Mouse (Mus musculus): ENCODE data around the gene Bcl7b. TPM values are rescaled to one million over a fixed set of nuclear protein-coding genes. Genes with fewer than 3 reads are reported as not detected.
A peak's percentile ranks its signal among the peaks of the same experiment; 100 is the strongest.

The Bcl7b gene
- polyA plus RNA-seq, 1 experiment from 2014 or later = 56.1 TPM

DNA sequence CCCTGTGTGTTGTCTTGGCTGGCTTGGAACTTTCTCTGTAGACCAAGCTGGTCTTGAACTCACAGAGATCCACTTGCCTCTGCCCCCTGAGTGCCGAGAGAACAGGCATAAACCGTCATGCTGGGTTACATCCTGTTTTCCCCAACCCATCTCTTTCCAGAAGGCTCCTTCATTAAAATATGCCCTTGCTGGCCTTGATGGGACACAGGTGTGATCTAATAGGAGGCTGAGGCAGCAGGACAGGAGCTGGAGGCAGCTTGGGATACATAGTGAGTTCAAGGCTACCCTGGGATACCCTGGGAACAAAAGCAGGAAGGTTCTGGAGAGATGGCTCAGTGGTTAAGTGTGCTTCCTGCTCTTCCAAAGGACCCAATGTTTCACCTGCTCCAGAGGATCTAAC, 28.2 kb upstream of the Bcl7b start:
- ATAC-seq (ENCODE audit: low FRiP score, low TSS enrichment) = no peak
- no peaks in the 10 kb centered on the region for H3K36me3 ChIP-seq (ENCODE audit: control insufficient read depth, insufficient read depth, low read length)
- no peak overlapping the region for H3K4me3 ChIP-seq (ENCODE audit: low read length)
- no peak overlapping the region for H3K9ac ChIP-seq (ENCODE audit: low read depth, low read length)
- H3K27me3 ChIP-seq (ENCODE audit: control insufficient read depth, insufficient read depth, low read length) = 0 out of 2 replicates have a peak, but pooled peaks cover 3% of the 10 kb centered on the region
- H3K27ac ChIP-seq (ENCODE audit: low read depth, low read length) = no peak overlapping the region
- WGBS = 73% methylated on average over 2 of the region's 2 CpGs
- no peaks in the 10 kb centered on the region for H3K4me1 ChIP-seq (ENCODE audit: control insufficient read depth, insufficient read depth, low read length)
- no peak overlapping the region for H3K4me2 ChIP-seq (replicated peaks; ENCODE audit: low read depth, low read length)
- no peaks in the 10 kb centered on the region for H3K9me3 ChIP-seq (ENCODE audit: control insufficient read depth, low read length)

GRCm38 (mm10) chr5:135144469-135144868, 23.6 kb upstream of the Bcl7b start:
- H3K36me3 ChIP-seq (ENCODE audit: control insufficient read depth, insufficient read depth, low read length) = no peaks in the 10 kb centered on the region
- no peak for ATAC-seq (ENCODE audit: low FRiP score, low TSS enrichment)
- no peaks in the 10 kb centered on the region for H3K27me3 ChIP-seq (ENCODE audit: control insufficient read depth, insufficient read depth, low read length)
- H3K9me3 ChIP-seq (ENCODE audit: control insufficient read depth, low read length) = no peaks in the 10 kb centered on the region
- H3K27ac ChIP-seq (ENCODE audit: low read depth, low read length) = no peak overlapping the region
- 47% methylated on average over 4 of the region's 4 CpGs for WGBS
- H3K9ac ChIP-seq (ENCODE audit: low read depth, low read length) = no peak overlapping the region
- H3K4me1 ChIP-seq (ENCODE audit: control insufficient read depth, insufficient read depth, low read length) = no peaks in the 10 kb centered on the region
- H3K4me2 ChIP-seq (replicated peaks; ENCODE audit: low read depth, low read length) = no peak overlapping the region
- H3K4me3 ChIP-seq (ENCODE audit: low read length) = no peak overlapping the region

DNA sequence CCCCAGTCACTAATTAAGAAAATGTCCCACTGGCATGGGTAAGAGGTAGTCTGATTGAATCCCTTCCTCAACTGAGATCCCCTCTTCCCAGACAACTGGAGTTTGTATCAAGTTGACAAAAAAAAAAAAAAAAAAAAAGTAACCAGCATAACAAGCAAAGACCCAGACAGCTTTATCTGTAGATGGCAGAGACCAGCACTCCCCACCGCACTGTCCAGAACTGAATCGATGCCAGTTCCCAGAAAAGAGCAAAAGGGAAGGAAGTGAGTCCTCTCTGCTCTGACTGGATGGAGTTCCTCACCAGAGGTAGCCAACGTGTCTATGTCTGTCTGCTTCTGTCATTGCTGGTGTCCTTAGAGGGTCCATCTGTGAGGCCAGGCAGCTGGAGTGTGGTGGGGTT, 22.6 kb upstream of the Bcl7b start:
- H3K27ac ChIP-seq (ENCODE audit: low read depth, low read length) = no peak overlapping the region
- H3K9me3 ChIP-seq (ENCODE audit: control insufficient read depth, low read length) = no peaks in the 10 kb centered on the region
- H3K36me3 ChIP-seq (ENCODE audit: control insufficient read depth, insufficient read depth, low read length) = no peaks in the 10 kb centered on the region
- H3K4me2 ChIP-seq (replicated peaks; ENCODE audit: low read depth, low read length) = no peak overlapping the region
- H3K27me3 ChIP-seq (ENCODE audit: control insufficient read depth, insufficient read depth, low read length) = no peaks in the 10 kb centered on the region
- 78% methylated on average over 3 of the region's 3 CpGs for WGBS
- H3K9ac ChIP-seq (ENCODE audit: low read depth, low read length) = no peak overlapping the region
- H3K4me1 ChIP-seq (ENCODE audit: control insufficient read depth, insufficient read depth, low read length) = peaks cover 3% of the 10 kb centered on the region; the same call in 1 of the 2 replicates
- ATAC-seq (ENCODE audit: low FRiP score, low TSS enrichment) = no peak
- no peak overlapping the region for H3K4me3 ChIP-seq (ENCODE audit: low read length)

DNA sequence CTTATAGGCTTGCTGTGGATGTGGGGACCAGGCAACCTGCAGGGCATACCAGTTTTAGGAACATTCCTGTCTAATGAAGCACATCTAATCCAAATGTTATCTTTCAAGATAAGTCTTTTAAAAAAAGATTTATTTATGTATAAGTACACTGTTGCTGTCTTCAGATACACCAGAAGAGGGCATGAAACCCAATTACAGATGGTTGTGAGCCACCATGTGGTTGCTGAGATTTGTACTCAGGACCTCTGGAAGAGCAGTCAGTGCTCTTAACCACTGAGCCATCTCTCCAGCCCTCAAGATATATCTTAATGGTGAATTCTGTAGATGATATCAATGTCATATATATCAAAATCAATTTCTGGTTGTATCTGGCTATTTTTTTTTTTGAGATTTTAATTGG, 22.1 kb upstream of the Bcl7b start:
- Histone ChIP-seq H3K27me3 (ENCODE audit: control insufficient read depth, insufficient read depth, low read length) (no peaks in the 10 kb centered on the region), H3K9me3 (ENCODE audit: control insufficient read depth, low read length) (no peaks in the 10 kb centered on the region), H3K4me3 (ENCODE audit: low read length) (no peak overlapping the region), H3K27ac (ENCODE audit: low read depth, low read length) (no peak overlapping the region), H3K9ac (ENCODE audit: low read depth, low read length) (no peak overlapping the region), H3K36me3 (ENCODE audit: control insufficient read depth, insufficient read depth, low read length) (no peaks in the 10 kb centered on the region), H3K4me2 (replicated peaks; ENCODE audit: low read depth, low read length) (no peak overlapping the region), H3K4me1 (ENCODE audit: control insufficient read depth, insufficient read depth, low read length) (peaks cover 3% of the 10 kb centered on the region; the same call in 1 of the 2 replicates)
- ATAC-seq (ENCODE audit: low FRiP score, low TSS enrichment) = no peak

GRCm38 (mm10) chr5:135148715-135149052, 19.4 kb upstream of the Bcl7b start:
- Histone ChIP-seq H3K9me3 (ENCODE audit: control insufficient read depth, low read length) (no peaks in the 10 kb centered on the region), H3K36me3 (ENCODE audit: control insufficient read depth, insufficient read depth, low read length) (peaks cover 10% of the 10 kb centered on the region), H3K27ac (ENCODE audit: low read depth, low read length) (peak overlapping the region; percentile 89), H3K9ac (ENCODE audit: low read depth, low read length) (peak overlapping the region; percentile 67), H3K27me3 (ENCODE audit: control insufficient read depth, insufficient read depth, low read length) (no peaks in the 10 kb centered on the region), H3K4me2 (replicated peaks; ENCODE audit: low read depth, low read length) (peak overlapping the region; percentile 67), H3K4me1 (ENCODE audit: control insufficient read depth, insufficient read depth, low read length) (peaks cover 3% of the 10 kb centered on the region; the same call in 1 of the 2 replicates), H3K4me3 (ENCODE audit: low read length) (peak overlapping the region; percentile 69)
- WGBS = under 1% methylated on average over 13 of the region's 13 CpGs
- ATAC-seq (ENCODE audit: low FRiP score, low TSS enrichment) = no peak

DNA sequence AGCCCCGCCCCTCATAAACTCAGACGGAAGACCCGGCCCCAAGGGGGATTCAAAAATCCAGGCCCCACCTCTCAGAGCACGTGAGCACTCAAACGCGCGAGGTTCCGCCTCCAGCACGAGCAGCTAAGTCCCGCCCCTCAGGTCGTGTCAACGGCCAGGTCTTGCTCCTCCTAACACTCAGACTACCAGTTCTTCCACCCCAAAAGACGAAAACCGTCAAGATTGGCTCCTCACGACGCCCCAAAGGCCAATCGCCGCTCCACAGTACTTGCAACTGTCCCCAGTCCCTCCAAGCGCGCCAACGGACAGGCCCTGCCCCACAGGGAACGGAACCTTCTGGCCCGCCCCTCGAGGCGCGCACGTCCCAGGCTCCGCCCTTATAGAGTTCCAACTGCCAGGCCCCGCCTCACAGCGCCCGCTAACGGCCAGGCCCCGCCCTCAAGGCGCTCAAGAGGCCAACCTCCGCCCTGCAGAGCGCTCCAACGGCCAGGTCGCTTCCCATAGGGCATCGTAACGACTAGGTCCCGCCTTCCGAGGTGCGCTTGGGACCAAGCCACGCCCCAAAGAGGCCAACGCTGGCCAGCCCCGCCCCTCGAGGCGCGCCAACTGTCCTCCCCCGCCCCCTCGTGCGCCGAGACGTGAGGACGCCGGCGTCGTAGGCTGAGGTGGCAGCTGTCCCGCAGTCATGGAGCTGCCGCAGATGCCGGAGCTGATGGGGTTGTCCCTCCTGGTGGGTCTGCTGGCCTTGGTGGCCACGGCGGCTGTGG, 18.8 kb upstream of the Bcl7b start, which contains the start of gene Tbl2:
Tbl2 (plus strand) TSS at position 605 of the 767 bp plus-strand sequence.
- Histone ChIP-seq H3K27ac (ENCODE audit: low read depth, low read length) (peak within 1 kb of the TSS; percentile 89), H3K4me3 (ENCODE audit: low read length) (peak within 1 kb of the TSS; percentile 69), H3K4me1 (ENCODE audit: control insufficient read depth, insufficient read depth, low read length) (peaks cover 3% of the 10 kb centered on the region; the same call in 1 of the 2 replicates), H3K9ac (ENCODE audit: low read depth, low read length) (peak within 1 kb of the TSS; percentile 70), H3K4me2 (replicated peaks; ENCODE audit: low read depth, low read length) (peak within 1 kb of the TSS; percentile 67), H3K27me3 (ENCODE audit: control insufficient read depth, insufficient read depth, low read length) (no peaks in the 10 kb centered on the region), H3K36me3 (ENCODE audit: control insufficient read depth, insufficient read depth, low read length) (peaks cover 15% of the 10 kb centered on the region), H3K9me3 (ENCODE audit: control insufficient read depth, low read length) (no peaks in the 10 kb centered on the region)
- peak; percentile 98 for ATAC-seq (ENCODE audit: low FRiP score, low TSS enrichment)
- WGBS = under 1% methylated on average over 51 of the region's 63 CpGs

- Histone ChIP-seq H3K4me2 (replicated peaks; ENCODE audit: low read depth, low read length) (peak overlapping the region; percentile 66), H3K4me1 (ENCODE audit: control insufficient read depth, insufficient read depth, low read length) (peaks cover 3% of the 10 kb centered on the region; the same call in 1 of the 2 replicates), H3K9ac (ENCODE audit: low read depth, low read length) (peak overlapping the region; percentile 70), H3K9me3 (ENCODE audit: control insufficient read depth, low read length) (no peaks in the 10 kb centered on the region), H3K36me3 (ENCODE audit: control insufficient read depth, insufficient read depth, low read length) (peaks cover 18% of the 10 kb centered on the region), H3K4me3 (ENCODE audit: low read length) (peak overlapping the region; percentile 69), H3K27me3 (ENCODE audit: control insufficient read depth, insufficient read depth, low read length) (no peaks in the 10 kb centered on the region), H3K27ac (ENCODE audit: low read depth, low read length) (0 out of 2 replicates have a peak overlapping the region, but pooled peaks have one; percentile 14)
- no peak for ATAC-seq (ENCODE audit: low FRiP score, low TSS enrichment)
- WGBS = under 1% methylated on average over 23 of the region's 23 CpGs
Observed at GRCm38 (mm10) chr5:135149820-135150178, 18.3 kb upstream of the Bcl7b start.

- no peak for ATAC-seq (ENCODE audit: low FRiP score, low TSS enrichment)
- Histone ChIP-seq H3K9me3 (ENCODE audit: control insufficient read depth, low read length) (no peaks in the 10 kb centered on the region), H3K9ac (ENCODE audit: low read depth, low read length) (no peak overlapping the region), H3K4me3 (ENCODE audit: low read length) (no peak overlapping the region), H3K36me3 (ENCODE audit: control insufficient read depth, insufficient read depth, low read length) (peaks cover 78% of the 10 kb centered on the region), H3K4me2 (replicated peaks; ENCODE audit: low read depth, low read length) (no peak overlapping the region), H3K27me3 (ENCODE audit: control insufficient read depth, insufficient read depth, low read length) (no peaks in the 10 kb centered on the region), H3K27ac (ENCODE audit: low read depth, low read length) (no peak overlapping the region), H3K4me1 (ENCODE audit: control insufficient read depth, insufficient read depth, low read length) (no peaks in the 10 kb centered on the region)
- 98% methylated on average over 4 of the region's 4 CpGs for WGBS
Observed at GRCm38 (mm10) chr5:135156496-135156895, 11.6 kb upstream of the Bcl7b start.

GRCm38 (mm10) chr5:135161221-135161620, 6.9 kb upstream of the Bcl7b start:
- peak overlapping the region; percentile 74; the same call in 1 of the 2 replicates for H3K27ac ChIP-seq (ENCODE audit: low read depth, low read length)
- no peaks in the 10 kb centered on the region for H3K9me3 ChIP-seq (ENCODE audit: control insufficient read depth, low read length)
- no peak overlapping the region for H3K4me2 ChIP-seq (replicated peaks; ENCODE audit: low read depth, low read length)
- WGBS = 93% methylated on average over 4 of the region's 4 CpGs
- H3K4me3 ChIP-seq (ENCODE audit: low read length) = no peak overlapping the region
- H3K27me3 ChIP-seq (ENCODE audit: control insufficient read depth, insufficient read depth, low read length) = no peaks in the 10 kb centered on the region
- H3K9ac ChIP-seq (ENCODE audit: low read depth, low read length) = no peak overlapping the region
- H3K36me3 ChIP-seq (ENCODE audit: control insufficient read depth, insufficient read depth, low read length) = peaks cover 53% of the 10 kb centered on the region
- no peaks in the 10 kb centered on the region for H3K4me1 ChIP-seq (ENCODE audit: control insufficient read depth, insufficient read depth, low read length)
- no peak for ATAC-seq (ENCODE audit: low FRiP score, low TSS enrichment)

Data from kidney, embryonic 14.5 days (tissue).